Mouse (Mus musculus) MEL-GATA-1-ER (cell line): ENCODE results near the gene Fdx1l.

ENCODE experiments used
- DNase-seq: peaks from one replicate; pipeline ENCODE4 v3.0.0-alpha.2; 2012; ENCODE audit warnings: low read depth; ENCODE audit errors: extremely low read depth

Fdx1l gene

GRCm38 (mm10) chr9:21073044-21073840, at the start of gene Fdx1l, which contains the start of gene Gm49373:
Fdx1l (minus strand) TSS chr9:21073614.
Gm49373 (minus strand) TSS chr9:21073096.
- DNase-seq, result peak; percentile 82

GRCm38 (mm10) chr9:21121483-21121882, 48.1 kb upstream of the Fdx1l start:
- DNase-seq, result no peak

- DNase-seq, result no peak
These were observed 43.7 kb upstream of the Fdx1l start for GRCm38 (mm10) chr9:21117073-21117472.

- no peak for DNase-seq
These were observed 41.7 kb upstream of the Fdx1l start for GRCm38 (mm10) chr9:21115105-21115504.

- DNase-seq, result no peak
These were observed 40.8 kb upstream of the Fdx1l start for GRCm38 (mm10) chr9:21114190-21114589.

DNA sequence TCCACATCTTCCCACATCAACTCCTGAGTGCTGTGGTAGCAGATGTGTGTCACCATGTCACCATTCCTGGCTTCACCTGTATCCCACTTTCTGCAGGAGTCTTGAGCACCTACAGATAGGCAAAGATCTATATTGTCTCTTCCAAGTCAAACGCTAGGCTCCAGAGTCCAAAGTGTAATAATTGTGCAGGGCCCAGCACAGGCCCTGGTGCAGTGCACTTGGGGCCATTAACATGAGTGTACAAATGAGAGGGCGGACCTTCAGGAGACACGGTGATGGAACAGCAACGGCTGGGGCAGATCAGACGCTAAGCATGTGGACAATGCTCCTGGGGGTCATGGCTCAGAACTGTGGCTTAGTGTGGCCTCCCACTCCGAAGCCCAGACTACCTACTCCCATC, 40.3 kb upstream of the Fdx1l start:
- DNase-seq, result no peak

DNA sequence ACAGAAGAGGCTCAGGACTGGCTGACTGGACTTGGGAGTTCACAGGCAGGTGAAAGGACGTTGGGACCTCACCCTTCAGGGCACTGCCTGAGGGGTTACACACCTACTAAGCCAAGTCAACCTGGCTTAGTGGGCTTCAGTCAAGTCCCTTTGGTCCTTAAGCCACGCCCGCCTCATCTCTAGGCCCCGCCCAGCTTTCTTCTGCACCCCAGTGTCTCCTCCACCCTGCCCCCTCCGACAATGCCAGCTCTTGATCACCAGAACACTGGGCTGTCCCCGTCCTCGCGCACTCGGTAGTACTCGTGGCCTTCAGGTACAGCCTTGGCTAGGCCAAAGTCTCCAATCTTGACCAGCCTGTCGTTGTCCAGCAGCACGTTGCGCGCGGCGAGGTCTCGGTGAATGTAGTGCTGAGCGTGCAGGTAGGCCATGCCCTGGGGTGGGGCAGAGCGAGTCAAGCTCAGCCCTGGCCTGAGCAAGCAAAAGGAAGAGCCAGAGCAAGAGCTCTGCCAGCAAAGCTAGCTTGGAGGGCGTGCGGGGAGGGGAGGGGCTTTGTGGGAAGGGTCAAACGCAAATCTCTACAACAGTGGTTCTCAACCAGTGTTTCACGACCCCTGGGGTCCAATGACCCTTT, 34.3 kb upstream of the Fdx1l start:
- DNase-seq, result no peak

DNA sequence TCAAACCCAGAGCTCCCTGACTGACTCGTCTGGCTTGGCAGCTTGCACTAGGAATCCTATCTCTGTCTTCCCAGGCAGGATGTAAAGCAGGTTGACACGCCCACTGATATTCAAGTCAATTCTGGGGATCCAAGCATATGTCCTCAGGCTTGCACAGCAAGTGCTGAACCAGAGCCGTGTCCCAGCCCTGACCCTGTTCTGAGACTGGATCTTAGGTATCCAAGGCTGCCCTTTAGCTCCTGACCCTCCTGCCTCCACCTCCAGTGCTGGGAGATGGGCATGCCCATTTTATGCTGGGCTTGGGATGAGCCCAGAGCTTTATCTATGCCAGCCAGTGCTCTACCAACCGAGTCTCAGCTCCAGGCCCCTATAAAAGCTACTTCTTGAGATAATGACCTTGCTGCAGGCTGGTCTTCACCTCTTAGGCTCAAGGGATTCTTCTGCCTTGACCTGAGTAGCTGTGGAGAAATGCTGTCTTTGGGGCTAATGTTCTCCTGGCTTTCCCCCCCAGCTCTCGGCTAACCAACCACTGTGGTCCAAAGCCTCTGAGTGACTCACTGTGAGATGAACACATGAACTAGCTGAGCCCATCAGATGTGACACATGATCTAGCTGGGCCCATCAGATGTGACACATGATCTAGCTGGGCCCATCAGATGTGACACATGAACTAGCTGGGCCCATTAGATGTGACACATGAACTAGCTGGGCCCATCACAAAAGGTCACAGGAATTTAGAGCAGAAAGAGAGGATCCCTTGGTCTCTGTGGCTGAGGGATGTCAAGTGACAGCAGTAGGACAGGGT, 32.5 kb upstream of the Fdx1l start:
- DNase-seq, result no peak

- no peak for DNase-seq
These were observed 31.4 kb upstream of the Fdx1l start for GRCm38 (mm10) chr9:21104814-21105213.

- no peak for DNase-seq
These were observed 28.7 kb upstream of the Fdx1l start for GRCm38 (mm10) chr9:21102076-21102475.

DNA sequence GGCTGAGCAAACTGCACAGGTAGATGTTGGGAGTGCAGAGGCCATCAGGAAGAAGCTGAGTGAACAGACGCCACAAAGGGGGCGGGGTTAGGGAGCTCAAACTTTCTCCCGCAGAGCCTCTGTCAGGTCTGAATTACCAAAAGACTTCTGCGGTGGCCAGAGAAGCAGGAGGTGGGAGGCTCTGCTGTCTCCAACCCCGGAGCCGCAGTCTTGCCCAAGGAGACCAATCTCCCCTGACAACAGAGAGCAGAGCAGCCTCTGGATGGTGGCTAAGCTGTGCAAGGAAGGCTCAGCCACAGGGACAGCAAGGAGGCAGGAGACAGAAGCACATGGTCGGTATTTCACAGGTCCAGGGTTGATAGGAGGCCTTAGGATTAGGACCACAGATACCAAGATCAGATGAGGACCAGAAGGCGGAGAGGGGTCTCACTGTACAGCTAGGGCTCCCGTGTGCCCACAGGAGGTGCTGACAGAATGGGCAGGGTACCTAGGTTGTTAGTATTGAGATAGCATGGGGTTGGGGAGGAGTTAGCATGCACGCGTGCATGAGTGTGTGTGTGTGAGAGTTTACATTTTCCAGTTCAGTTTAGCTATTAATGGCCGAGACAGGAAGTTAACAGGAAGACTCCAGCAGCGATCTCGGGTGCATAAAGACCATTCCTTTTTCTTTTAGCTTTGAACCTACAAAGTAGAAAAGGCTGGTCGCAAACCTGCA, 27.2 kb upstream of the Fdx1l start:
- DNase-seq, result no peak

DNA sequence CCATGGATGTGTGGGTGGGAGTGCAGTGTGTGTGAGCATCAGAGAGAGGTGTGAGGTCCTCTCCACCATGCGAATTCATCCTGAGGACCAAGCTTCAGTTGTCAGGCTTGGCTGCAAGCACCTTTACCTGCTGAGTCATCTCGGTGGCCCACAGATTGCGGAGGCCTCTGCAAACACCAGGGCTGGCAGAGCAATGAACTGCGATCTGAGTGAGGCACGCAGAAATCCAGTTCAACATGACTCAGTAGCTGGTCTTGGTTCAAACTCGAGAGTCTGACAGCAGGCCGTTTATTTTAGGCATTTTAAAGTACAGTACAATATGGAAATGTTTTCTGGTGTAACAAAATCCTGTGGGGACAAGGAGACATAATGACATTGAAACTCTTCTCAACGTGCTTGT, 24.4 kb upstream of the Fdx1l start:
- DNase-seq, result no peak

DNA sequence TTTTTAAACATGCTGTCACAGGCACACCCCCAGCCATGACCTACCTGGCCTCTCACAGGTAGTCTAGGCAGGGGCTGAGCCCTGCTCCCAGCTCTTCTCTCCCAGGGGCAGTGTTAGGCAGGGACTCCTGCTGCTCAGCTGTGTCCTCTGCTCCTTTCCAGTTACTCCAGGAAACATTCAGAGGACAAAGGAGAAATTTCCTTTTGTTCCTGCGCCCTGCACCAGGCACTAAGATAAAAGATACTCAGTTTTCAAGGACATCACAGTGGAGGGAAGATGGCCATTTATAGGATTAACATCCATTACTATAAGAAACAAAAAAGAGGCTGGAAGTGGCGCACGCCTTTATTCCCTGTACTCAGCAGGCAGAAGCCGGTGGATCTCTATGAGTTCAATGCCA, 22.5 kb upstream of the Fdx1l start:
- no peak for DNase-seq

DNA sequence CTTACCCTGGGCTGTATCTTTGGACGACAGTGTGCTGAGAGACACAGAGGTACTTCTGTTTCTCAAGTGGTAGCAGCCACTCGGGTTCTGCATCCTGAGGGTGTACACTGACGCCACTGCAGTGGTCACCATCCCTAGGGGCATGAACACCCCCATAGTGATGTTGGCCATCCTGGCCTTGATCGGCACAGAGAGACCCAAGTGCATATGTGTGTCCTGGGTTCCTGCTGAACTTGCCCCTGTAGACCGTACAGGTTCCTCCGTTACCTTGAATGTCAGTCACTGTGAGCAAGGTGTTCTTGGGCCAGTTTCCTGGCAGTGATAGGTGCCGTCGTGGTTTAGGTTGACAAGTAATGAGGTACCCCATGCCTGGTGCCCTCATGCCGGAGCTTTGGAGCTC, 20.0 kb upstream of the Fdx1l start:
- DNase-seq, result no peak

DNA sequence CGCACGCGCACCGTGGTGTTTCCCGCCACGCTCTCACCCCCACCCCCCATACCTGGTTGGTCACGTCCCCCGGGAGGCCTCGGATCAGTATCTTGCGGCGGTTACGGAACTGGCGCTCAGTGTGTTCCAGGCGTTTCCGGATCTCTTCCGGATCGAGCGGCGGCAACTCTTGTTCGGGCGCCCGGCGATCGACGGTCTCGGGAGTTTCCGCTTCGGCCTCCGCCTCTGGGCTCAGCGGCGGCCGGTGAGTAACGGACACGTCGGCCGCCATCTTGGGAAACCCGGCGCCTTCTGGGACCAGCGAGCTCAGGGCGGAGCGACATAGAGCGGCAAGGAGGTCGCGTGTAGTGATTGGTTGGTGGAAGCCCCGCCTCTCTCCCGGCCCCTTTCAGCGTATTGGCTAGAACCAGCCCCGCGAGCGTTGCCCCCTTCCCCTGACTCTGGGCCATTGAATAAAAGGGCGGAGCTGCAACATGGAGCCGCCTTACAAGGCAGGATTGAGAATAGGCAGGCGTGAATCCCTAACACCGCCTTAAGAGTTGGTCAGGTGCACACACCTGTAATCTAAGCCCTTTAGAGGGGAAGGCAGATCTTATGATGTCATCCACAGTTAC, 18.4 kb upstream of the Fdx1l start, which contains the start of the genes Gm38431 and Raver1:
Gm38431 (minus strand) TSS at position 291 of the 614 bp plus-strand sequence.
Raver1 (minus strand) TSS at position 302 of the 614 bp plus-strand sequence.
- DNase-seq, result peak; percentile 97

DNA sequence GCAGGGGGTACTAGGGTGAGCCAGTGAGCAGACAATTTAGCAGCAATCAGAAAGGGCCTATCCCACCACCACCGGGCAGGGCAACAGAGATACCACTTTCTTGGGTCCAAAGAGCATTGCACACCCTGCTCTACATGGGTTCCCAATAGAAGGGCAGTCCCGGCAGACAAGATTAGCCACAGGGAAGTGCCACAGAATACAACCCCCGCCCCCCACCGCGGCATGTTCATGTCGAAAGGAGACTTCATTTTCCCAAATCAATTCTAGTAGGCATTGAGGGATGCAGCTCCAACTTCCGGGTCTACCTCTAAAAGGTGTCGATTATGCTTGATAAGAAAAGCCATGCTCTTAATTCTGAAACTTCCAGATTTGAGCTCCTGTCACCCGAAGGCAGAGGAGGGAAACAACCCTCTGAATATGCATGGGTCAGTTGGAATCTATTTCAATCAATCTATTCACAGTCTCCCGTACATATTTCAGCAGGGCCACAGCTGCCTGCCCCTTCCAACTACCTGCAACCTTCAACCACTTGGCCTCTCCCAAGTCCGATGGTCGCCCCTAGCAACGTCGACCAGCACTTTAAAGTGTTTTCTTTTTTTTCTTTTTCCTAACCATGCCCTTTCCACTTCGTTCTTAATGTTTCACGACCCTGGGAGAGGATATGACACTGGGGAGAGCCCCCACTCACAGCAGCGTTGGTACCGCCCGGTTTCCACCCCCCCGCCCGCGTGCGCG, 17.7 kb upstream of the Fdx1l start:
- peak; percentile 39 for DNase-seq

GRCm38 (mm10) chr9:21090537-21090936, 17.1 kb upstream of the Fdx1l start:
- DNase-seq, result no peak

- no peak for DNase-seq
These were observed 9.9 kb upstream of the Fdx1l start for GRCm38 (mm10) chr9:21083324-21083723.

DNA sequence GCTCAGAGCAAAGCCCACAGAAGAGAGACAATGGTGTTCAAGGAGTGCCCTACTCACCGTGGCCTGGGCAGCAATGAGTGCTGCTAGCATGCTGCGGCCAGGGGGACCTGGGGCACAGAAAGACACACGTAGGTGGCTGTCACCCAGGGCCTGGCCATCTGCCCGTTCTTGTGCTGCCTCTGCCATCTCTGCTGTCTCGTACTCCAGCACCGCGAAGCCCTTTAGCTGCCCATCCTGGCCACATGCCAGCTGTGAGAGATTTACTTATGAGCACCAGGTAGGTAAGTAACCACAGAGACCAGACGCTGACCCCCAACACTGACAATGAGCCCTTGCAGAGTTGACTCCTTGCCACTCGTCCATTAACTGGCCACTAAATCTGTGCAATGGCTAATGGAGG, 7.7 kb upstream of the Fdx1l start:
- no peak for DNase-seq

- DNase-seq, result no peak
These were observed 2.2 kb upstream of the Fdx1l start for GRCm38 (mm10) chr9:21075625-21076024.
